In the genomic region with DNA sequence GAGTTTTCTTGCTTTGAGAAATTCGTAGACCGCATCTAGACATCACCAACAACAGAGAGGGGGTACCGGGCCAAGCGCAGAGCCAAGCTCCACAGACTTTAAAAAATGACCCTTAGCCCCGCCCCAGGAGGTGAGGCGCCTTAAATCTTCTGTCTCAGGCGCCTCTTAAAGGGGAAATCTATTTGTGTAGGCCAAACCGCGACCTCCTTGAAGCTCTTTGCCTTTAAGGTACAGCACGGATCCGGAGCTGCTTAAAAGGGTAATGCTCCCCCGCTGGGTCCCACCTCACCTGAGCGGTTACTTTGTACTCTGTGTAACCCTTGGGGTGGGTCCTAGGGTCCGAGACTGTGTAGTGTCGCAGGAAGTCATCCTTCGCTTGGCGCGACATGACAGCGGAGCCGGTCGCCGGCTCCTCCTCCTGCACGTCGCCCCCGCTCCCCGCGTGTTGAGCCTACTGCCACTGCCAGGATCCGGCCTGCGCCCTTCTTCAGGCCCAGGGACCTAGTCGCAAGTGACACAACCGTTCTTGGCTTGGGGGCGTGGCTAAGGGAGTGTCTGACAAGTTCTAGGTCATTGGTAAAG, we compare ENCODE assay signal across 8 mouse cellular contexts. TPM values are rescaled to one million over a fixed set of nuclear protein-coding genes. Genes with fewer than 3 reads are reported as not detected.
A peak's percentile ranks its signal among the peaks of the same experiment; 100 is the strongest.
DNase-seq lines count a peak whose midpoint lies in the region; ATAC-seq and TF ChIP-seq lines count a peak whose summit lies in the region.

A gene (minus strand): TSS at position 545 of the 582 bp plus-strand sequence.

- H3K4me3 ChIP-seq in hindbrain, embryonic 10.5 days = peak within 1 kb of the TSS; percentile 60
- peak within 1 kb of the TSS; percentile 37 for H3K4me3 ChIP-seq in lung, postnatal 0 days (ENCODE audit: low read depth, low read length)

- 0 out of 2 replicates have a peak, but pooled peaks have one; percentile 53 for TF ChIP-seq EP300 in lung, postnatal 0 days (IDR thresholded peaks at IDR 0.05)

- under 1% methylated on average over 32 of the region's 32 CpGs for WGBS in hindbrain, embryonic 10.5 days
- WGBS in lung, postnatal 0 days = under 1% methylated on average over 32 of the region's 32 CpGs

- H3K9me3 ChIP-seq in hindbrain, embryonic 10.5 days = no peaks in the 10 kb centered on the region
- no peaks in the 10 kb centered on the region for H3K9me3 ChIP-seq in lung, postnatal 0 days (ENCODE audit: low read length)

- no peaks in the 10 kb centered on the region for H3K36me3 ChIP-seq in hindbrain, embryonic 10.5 days
- no peaks in the 10 kb centered on the region for H3K36me3 ChIP-seq in lung, postnatal 0 days (ENCODE audit: insufficient read depth, low read length)

- peak within 1 kb of the TSS; percentile 54 for H3K4me2 ChIP-seq in lung, postnatal 0 days (replicated peaks; ENCODE audit: low read depth, low read length)

- peak within 1 kb of the TSS; percentile 37 for H3K9ac ChIP-seq in lung, postnatal 0 days (replicated peaks; ENCODE audit: low read depth)

- H3K27ac ChIP-seq in hindbrain, embryonic 10.5 days = peak within 1 kb of the TSS; percentile 89
- H3K27ac ChIP-seq in lung, postnatal 0 days (ENCODE audit: low read length) = peak within 1 kb of the TSS; percentile 86

- ATAC-seq in frontal cortex, adult (ENCODE audit: low TSS enrichment) = peak; percentile 96
- ATAC-seq in lung, postnatal 0 days = peak; percentile 95

- TF ChIP-seq CTCF in lung, postnatal 0 days (IDR thresholded peaks at IDR 0.05) = no peak; the same call in 1 of the 2 replicates

- peak; percentile 94 for DNase-seq in MN1 (ENCODE audit: low spot score)
- peak; percentile 98 for DNase-seq in cerebellum, adult 9-10 months
- DNase-seq in hindbrain, embryonic 10.5 days (ENCODE audit: low spot score) = peak; percentile 93
- peak; percentile 98 for DNase-seq in layer of hippocampus, adult 9-11 months
- DNase-seq in lung, postnatal 0 days (ENCODE audit: low spot score) = peak; percentile 99
- DNase-seq in ovary, postnatal 14 days (ENCODE audit: low spot score) = peak; percentile 79
- DNase-seq in thymus, postnatal 14 days = peak; percentile 97

- H3K27me3 ChIP-seq in hindbrain, embryonic 10.5 days (ENCODE audit: insufficient read depth, poor library complexity, severe bottlenecking) = no peaks in the 10 kb centered on the region
- no peaks in the 10 kb centered on the region for H3K27me3 ChIP-seq in lung, postnatal 0 days (replicated peaks; ENCODE audit: insufficient read depth, low read length)

- peaks cover 20% of the 10 kb centered on the region for H3K4me1 ChIP-seq in hindbrain, embryonic 10.5 days (replicated peaks)
- no peaks in the 10 kb centered on the region for H3K4me1 ChIP-seq in lung, postnatal 0 days (ENCODE audit: insufficient read depth, low read depth, low read length)

RNA-seq across cellular contexts. Expression of the gene that starts here (rescaled TPM):
- 27.0 and 35.1 TPM in 2 replicates for polyA plus RNA-seq in hindbrain, embryonic 10.5 days (2016; fragmentation: Nextera tagmentation; extraction: Ambion mirVana)
- 29.7 and 30.8 TPM in 2 replicates for polyA plus RNA-seq in lung, postnatal 0 days (2015; fragmentation: Nextera tagmentation; extraction: Ambion mirVana)

Comparison
In these comparisons a context has a peak if more than half of its experiments do, and no peak if none do; other contexts are left out.
1. Peak in every context shown above with its lines: DNase-seq, ATAC-seq, H3K4me3 ChIP-seq and H3K27ac ChIP-seq.